Mouse (Mus musculus) adrenal gland, adult (tissue): ENCODE measurements at regions not wholly inside any gene's neighbourhood (a gene's known extent, or its start where the extent isn't known, plus 50 kb on each side); places are given as distances from the start of the nearest gene placed in this dataset.
A peak's percentile ranks its signal among the peaks of the same experiment; 100 is the strongest.
"Not testable (repeated sequence)": the region's sequence is repeated elsewhere in the genome, so short reads cannot be mapped to it uniquely, and the experiment has no call there.

Source experiments
- DNase-seq, 2 experiments: peaks; one replicate each; pipeline ENCODE4 v3.0.0; 2022 to 2023; ENCODE audit warnings: low spot score in 1 of 2; ENCODE audit not compliant: inconsistent age in 2 of 2

DNA sequence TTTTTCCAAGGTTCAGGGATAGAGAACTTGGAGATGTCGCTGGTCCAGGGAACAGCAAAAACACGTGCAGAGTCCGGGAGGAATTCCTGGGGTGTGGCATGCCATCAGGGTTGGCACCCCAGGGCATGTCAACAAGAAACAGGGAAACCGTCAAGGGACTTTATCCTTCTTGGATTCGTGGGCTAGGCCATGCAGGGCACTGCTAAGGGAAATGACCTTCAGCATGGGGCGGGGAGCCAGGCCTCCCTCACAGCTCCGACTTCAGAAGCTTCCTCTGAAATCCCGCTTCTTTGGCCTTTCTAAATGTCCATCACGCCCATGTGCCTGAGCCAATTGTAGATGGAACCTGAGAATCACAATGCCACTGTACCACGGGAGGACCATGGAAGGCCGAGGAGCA is 357.0 kb upstream of the Maf start:
- DNase-seq, result peak in 1 of 2 experiments; percentile 21

GRCm38 (mm10) chr8:116063541-116063940 is 355.9 kb upstream of the Maf start:
- peak in 1 of 2 experiments; percentile 42 for DNase-seq

GRCm38 (mm10) chr8:116053483-116053882 is 345.9 kb upstream of the Maf start:
- peak in 1 of 2 experiments; percentile 19 for DNase-seq

DNA sequence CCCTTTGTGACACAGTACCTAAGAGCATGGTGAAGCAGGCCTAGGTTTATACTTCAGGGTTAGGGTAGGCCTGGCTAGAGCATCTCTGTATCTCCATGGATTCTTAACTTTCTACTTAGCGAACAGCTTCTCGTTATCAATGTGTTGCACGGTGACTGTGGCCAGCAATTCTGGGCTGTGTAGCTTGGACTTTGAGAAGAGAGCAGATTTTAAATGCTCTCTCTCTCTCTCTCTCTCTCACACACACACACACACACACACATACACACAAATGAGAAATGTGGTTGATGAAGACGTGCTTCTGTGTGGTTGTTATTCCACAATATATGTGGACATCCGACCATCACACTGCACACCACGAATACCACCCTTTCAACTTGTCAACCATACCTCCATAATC is 345.4 kb upstream of the Maf start:
- no peak for DNase-seq

GRCm38 (mm10) chr8:116048480-116048879 is 340.9 kb upstream of the Maf start:
- DNase-seq, result no peak

DNA sequence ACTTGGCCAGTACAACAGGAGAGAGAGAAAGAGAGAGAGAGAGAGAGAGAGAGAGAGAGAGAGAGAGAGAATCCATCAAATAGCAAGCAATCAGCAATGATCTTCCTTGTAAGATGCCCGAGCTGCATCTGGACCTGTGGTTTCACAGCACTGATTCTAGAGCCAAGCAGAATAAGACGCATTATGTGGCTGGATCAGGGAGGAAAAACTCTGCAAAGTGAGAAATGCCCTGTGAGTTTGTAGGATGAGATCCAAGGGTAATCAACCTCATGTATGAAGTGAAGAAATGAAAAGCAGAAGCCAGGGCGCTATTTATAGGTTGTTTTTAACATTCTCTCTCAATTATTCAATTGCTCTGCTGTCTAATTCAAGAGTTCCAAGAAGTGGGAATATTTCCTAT is 339.3 kb upstream of the Maf start:
- no peak for DNase-seq

DNA sequence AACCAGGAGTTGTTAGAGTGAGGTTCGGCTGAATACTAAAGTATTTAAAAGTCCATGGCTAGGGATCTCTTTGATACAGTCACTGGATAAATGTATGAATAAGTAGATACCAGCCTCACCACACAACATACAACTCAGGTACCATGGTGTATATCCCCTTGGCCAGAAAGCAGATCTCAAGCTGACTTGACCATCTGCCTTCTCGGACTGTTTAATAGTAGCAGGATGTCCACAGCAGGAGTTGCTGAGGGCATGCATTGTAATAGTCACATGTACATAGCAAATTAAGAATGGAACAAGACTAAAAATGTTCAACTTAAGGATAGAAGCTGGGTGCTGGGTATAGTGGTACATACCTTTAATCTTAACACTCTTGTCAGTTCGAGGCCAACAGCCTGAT is 337.9 kb upstream of the Maf start:
- no peak for DNase-seq

DNA sequence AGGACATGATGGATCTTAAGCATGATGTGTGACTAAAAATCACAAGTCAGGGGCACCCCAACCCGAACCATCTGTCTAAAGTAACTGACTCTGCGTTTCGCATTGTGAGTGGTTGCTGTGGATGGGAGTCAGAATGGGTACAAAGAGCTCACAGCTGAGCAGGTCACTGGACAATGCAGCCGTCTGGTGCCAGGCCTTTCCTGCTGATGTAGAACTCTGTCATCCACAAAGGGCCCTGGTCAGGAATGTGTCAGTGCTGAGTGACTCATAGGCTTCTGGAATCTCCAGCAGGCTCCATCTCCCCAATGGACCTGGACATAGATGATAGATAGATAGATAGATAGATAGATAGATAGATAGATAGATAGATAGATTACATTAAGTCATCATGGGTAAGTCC is 335.8 kb upstream of the Maf start:
- DNase-seq, result no peak

- DNase-seq, result no peak
Measured at GRCm38 (mm10) chr8:116030966-116031365, 323.4 kb upstream of the Maf start.

GRCm38 (mm10) chr8:116025321-116025720 is 317.7 kb upstream of the Maf start:
- DNase-seq, result peak in 1 of 2 experiments; percentile 26

GRCm38 (mm10) chr8:116024811-116025210 is 317.2 kb upstream of the Maf start:
- peak; percentile 10 to 48 for DNase-seq

DNA sequence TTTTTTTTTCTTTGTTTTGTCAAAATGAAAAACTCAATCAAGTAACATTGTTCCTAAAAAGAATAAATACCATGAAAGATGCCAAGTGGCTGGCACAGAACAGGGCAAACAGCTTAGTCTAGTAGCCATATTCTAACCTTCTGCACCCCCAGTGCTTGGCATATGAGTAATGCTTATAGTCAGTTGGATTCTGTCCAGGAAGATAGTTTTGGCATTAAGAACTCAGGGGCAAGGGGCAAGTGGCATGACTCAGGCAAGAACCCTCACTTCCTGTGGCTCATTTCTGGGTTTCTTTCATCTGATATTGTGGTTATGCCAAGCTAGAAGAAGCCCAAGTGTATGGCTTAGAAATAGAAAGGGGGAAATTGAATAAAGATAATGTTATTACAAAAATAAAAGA is 314.1 kb upstream of the Maf start:
- DNase-seq, result peak; percentile 37 to 85

- DNase-seq, result no peak
Measured at GRCm38 (mm10) chr8:115995320-115995719, 287.7 kb upstream of the Maf start.

DNA sequence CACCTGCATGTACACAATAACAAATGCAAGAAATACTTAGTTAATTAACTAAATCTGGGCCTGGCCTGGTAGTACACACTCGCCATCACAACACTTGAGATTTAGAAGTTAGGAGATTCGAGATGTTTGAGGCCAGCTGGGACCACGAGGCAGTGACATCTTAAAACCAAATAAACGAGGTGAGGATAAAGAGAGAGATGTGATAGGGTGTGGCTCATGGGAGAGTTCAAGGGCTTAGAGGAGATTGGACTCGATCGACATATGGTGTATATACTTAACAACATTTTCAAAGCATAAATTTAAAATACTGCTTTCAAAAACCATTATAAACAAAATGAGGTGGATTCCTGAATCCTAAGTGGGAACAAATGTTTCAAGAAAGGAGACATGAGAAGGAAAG is 284.4 kb upstream of the Maf start:
- DNase-seq, result no peak

DNA sequence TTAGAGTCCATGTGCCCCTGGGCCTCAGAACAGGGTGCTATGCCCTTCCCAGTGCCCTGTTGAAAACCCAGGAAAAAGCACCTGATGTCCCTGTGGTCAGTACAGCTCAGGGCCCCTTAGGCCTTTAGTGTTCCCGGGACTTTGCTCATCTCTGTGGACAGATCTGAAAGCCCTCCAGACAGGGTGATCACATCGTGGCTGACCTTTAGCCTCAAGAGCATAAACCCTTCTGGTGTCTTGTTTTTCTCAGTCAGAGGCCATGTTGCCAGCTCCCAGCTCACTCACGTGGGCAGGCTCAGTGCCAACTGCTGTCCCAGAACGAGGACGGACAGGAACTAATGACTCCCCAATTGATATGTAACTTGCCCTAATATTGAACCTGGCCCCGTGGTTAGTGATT is 275.8 kb upstream of the Maf start:
- DNase-seq, result peak; percentile 20 to 54

- no peak for DNase-seq
Measured at GRCm38 (mm10) chr8:115982326-115982725, 274.7 kb upstream of the Maf start.

DNA sequence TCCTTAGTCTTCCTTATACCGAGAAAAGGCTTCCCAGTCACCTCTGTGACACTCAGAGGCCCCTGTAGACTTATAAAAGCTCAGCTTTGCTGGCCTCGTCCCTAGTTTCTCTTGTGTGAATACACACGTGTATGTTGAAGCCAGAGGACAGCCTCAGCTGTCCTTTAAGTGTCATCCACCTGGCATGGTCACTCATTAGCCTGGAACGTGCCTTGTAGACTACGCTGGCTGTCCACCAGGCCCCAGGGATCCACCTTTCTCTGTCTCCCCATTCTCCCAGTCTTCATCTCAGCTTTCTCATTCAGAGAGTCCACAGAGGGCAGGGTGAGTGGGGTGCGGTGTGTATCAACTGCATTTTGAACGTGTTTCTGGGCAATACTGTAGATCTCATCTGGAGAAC is 273.8 kb upstream of the Maf start:
- DNase-seq, result no peak

DNA sequence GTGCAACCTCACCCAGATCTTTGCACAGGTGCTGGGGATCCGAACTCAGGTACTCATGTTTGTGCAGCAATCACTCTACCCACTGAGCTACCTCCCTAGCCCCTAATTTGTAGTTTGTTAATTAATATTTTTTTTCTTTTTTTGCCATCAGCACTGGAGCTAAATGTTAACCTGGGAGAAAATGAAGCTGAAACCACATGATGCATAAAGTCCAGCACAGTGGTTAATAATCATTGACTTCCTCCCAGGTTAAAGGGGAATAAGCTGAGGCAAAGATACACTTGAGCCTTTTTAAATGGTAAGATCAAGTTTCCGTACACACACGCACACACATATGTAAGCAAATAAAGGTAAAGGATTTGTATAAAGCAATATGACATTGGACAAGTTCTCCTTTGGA is 273.0 kb upstream of the Maf start:
- no peak for DNase-seq

DNA sequence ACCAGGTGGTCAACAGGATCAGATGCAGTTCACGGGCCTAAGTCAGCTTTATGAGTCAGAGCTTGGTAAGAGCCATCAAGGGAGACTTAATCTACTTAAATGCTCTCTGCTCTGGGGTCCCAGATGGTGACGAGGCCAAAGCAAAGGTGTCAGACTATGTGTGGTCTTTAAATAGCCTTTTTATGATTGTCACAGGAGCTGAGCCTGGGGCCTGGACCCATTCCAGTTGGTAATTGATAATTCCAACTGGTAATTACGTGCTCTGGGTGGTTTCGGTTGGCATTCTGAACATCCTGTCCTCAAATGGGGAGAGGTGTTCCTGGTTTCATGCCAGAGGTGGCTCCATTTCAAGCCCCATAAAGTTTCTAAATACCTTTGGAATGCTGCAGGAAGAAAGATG is 269.6 kb upstream of the Maf start:
- no peak for DNase-seq

GRCm38 (mm10) chr8:115974706-115975105 is 267.1 kb upstream of the Maf start:
- no peak for DNase-seq

DNA sequence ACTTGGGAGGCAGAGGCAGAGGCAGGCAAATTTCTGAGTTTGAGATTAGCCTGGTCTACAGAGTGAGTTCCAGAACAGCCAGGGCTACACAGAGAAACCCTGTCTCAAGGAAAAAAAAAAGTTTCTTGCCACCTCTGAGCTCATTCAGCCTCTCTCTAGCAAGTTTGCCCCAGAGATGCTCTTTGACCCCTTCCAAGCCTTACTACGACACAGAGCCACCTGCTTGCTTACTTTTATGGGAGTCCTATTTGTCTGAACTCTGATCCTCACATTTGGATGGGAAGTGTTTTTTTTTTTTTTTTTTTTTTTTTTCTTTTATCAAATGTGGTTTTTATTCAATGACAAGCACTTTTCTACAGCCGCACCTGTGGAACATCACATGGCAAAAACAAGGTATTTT is 263.8 kb upstream of the Maf start:
- not testable (repeated sequence) for DNase-seq

DNA sequence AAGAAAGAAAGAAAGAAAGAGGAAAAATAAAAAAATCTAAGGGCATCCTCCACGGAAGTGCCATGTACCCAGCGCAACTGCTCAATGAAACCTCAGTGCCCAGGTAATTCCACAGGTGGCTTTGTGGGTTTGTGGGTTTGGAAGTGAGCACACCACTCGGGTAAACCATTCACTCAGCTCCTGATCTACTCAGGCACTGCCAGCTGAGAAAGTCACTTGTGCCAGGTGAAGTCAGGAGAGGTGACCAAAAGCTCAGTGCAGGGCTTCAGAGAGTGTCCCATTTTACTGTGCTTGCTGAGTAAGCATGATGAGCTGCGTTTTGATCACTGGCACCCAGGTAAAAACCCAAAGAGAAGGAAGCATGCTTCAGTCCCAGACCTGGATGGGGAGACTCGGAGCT is 260.5 kb upstream of the Maf start:
- DNase-seq, result no peak

DNA sequence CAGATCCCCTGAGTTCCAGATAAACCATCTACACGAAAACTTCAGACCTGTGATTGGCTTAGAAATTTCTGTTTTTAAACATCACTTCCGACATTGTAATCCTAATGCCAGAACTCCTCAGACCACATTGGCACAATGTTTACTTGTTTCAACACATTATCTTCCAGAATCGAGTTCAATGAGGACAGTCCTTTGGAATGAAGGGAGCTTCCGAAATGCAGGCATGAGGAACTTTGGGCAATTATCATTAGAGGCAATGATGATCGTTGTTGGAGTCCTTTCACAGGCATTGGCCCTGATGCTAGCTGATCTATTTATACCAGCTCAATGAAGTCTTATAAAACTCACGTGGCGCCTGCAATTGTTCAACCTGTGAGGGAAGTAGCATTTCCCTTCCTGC is 258.4 kb upstream of the Maf start:
- DNase-seq, result no peak

DNA sequence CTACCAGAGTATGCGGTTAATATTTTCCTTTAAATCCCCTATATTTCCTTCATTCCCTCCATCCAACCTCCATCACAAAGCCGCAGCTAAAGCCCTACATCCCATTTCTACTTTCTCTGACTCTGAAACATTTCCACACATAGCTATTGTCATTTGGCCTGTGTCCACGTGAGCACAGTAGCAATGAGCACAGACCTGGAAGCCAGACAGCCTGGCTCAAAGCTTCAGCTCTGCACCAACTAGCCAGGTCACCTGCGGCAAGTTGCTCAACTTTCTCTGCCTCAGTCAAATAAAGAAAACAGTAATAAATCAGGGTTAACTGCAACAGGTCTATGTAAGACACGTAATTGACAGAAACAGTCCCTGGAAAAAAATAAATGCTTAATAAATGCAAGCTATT is 247.8 kb upstream of the Maf start:
- DNase-seq, result no peak
